Mouse (Mus musculus) liver, postnatal 0 days (tissue): ENCODE results near the gene Olfr56. TPM values are rescaled to one million over a fixed set of nuclear protein-coding genes. Genes with fewer than 3 reads are reported as not detected.
A peak's percentile ranks its signal among the peaks of the same experiment; 100 is the strongest.
"Not testable (repeated sequence)": the region's sequence is repeated elsewhere in the genome, so short reads cannot be mapped to it uniquely, and the experiment has no call there.

Experiments used
- ATAC-seq: fragments of 200-750 bp; cut with Nextera tagmentation; 2 replicates; pipeline ENCODE4 v1.8.0; 2017; ENCODE audit warnings: mild to moderate bottlenecking, moderate library complexity
- DNase-seq: peaks from one replicate; pipeline ENCODE4 v3.0.0-alpha.2; 2016
- H3K27ac ChIP-seq: fragments of 300-500 bp; sonication (generic); 2 replicates; pipeline ENCODE4 v1.5.1; 2014; ENCODE audit warnings: antibody characterized with exemption, moderate library complexity, mild to moderate bottlenecking, low read depth
- H3K27me3 ChIP-seq: fragments of 300-500 bp; sonication (generic); 2 replicates; pipeline ENCODE4 v1.6.1; 2014; ENCODE audit warnings: low read length, control low read depth, mixed read lengths; ENCODE audit not compliant: insufficient read depth
- H3K36me3 ChIP-seq: fragments of 300-500 bp; sonication (generic); replicated peaks from 2 replicates; pipeline ENCODE4 v1.6.1; 2014; ENCODE audit warnings: mild to moderate bottlenecking, control low read depth, low read length, moderate library complexity, mixed read lengths; ENCODE audit not compliant: insufficient read depth
- H3K4me1 ChIP-seq: fragments of 300-500 bp; sonication (generic); 2 replicates; pipeline ENCODE4 v1.6.1; 2014; ENCODE audit warnings: antibody characterized with exemption, mild to moderate bottlenecking, control low read depth; ENCODE audit not compliant: insufficient read depth
- H3K4me2 ChIP-seq: fragments of 300-500 bp; sonication (generic); 2 replicates; pipeline ENCODE4 v1.6.1; 2014; ENCODE audit warnings: low read depth, mild to moderate bottlenecking, low read length, moderate library complexity, mixed read lengths
- H3K4me3 ChIP-seq: fragments of 300-500 bp; sonication (generic); 2 replicates; pipeline ENCODE4 v1.5.1; 2014; ENCODE audit warnings: low read depth, low read length
- H3K9ac ChIP-seq: fragments of 300-500 bp; sonication (generic); replicated peaks from 2 replicates; pipeline ENCODE4 v1.6.1; 2014; ENCODE audit warnings: mild to moderate bottlenecking, moderate library complexity
- H3K9me3 ChIP-seq: fragments of 300-500 bp; sonication (generic); 2 replicates; pipeline ENCODE4 v1.6.1; 2016; ENCODE audit warnings: mild to moderate bottlenecking, control low read depth, low read length, mixed read lengths
- WGBS: fragments of 180-500 bp; shearing (Covaris S2); extraction: QIAGEN DNeasy Blood & Tissue Kit; methylation state at CpG from one replicate; pipeline ENCODE4 v1.1.7; 2014; ENCODE audit not compliant: insufficient replicate concordance; 5-methylcytosine and 5-hydroxymethylcytosine counted together
- polyA plus RNA-seq: library from polyadenylated mRNA; unstranded; fragments of >200 nt; fragmentation: Nextera tagmentation; extraction: Ambion mirVana; gene quantifications from 2 replicates; pipeline ENCODE4 v1.2.1, GENCODE M21; 2015

The Olfr56 gene
- 0.16 and 0.17 TPM in 2 replicates for polyA plus RNA-seq

- not testable (repeated sequence) for DNase-seq, H3K4me1 ChIP-seq, H3K27ac ChIP-seq, H3K27me3 ChIP-seq, H3K36me3 ChIP-seq, H3K4me2 ChIP-seq, H3K9me3 ChIP-seq, H3K9ac ChIP-seq, H3K4me3 ChIP-seq
- ATAC-seq: peak; percentile 53
- no CpG with 5 or more reads among the region's 1 CpGs for WGBS
Measured at GRCm38 (mm10) chr11:48978240-48978939, at the start of gene Olfr56. Olfr56 (plus strand) TSS chr11:48978889.

- H3K4me1 ChIP-seq, H3K36me3 ChIP-seq, H3K4me3 ChIP-seq, DNase-seq, H3K9ac ChIP-seq, H3K4me2 ChIP-seq, ATAC-seq, H3K27me3 ChIP-seq, H3K27ac ChIP-seq, H3K9me3 ChIP-seq: not testable (repeated sequence)
- WGBS: 43% methylated on average over 1 of the region's 1 CpGs
Measured at GRCm38 (mm10) chr11:48933422-48933821, 45.3 kb upstream of the Olfr56 start.

- not testable (repeated sequence) for DNase-seq, H3K4me3 ChIP-seq, H3K9ac ChIP-seq, H3K4me1 ChIP-seq, H3K4me2 ChIP-seq, H3K27me3 ChIP-seq, ATAC-seq, H3K9me3 ChIP-seq, H3K27ac ChIP-seq, H3K36me3 ChIP-seq
- WGBS: 9% methylated on average over 1 of the region's 1 CpGs
Measured at GRCm38 (mm10) chr11:48933923-48934322, 44.8 kb upstream of the Olfr56 start.

- not testable (repeated sequence) for H3K9ac ChIP-seq, DNase-seq, H3K4me3 ChIP-seq, H3K4me2 ChIP-seq, H3K4me1 ChIP-seq, H3K27ac ChIP-seq, H3K36me3 ChIP-seq, H3K9me3 ChIP-seq, H3K27me3 ChIP-seq
- WGBS: no CpG with 5 or more reads among the region's 3 CpGs
- ATAC-seq: 0 out of 2 replicates have a peak, but pooled peaks have one; percentile 36
Measured at GRCm38 (mm10) chr11:48935291-48935690, 43.4 kb upstream of the Olfr56 start.

- H3K36me3 ChIP-seq, DNase-seq, H3K4me3 ChIP-seq, H3K4me1 ChIP-seq, H3K27me3 ChIP-seq, H3K9me3 ChIP-seq, H3K4me2 ChIP-seq, ATAC-seq, H3K27ac ChIP-seq, H3K9ac ChIP-seq: not testable (repeated sequence)
Measured at GRCm38 (mm10) chr11:48939286-48939685, 39.4 kb upstream of the Olfr56 start.

GRCm38 (mm10) chr11:48946090-48946489 lies 32.6 kb upstream of the Olfr56 start, which contains the start of gene Psme2b:
Psme2b (minus strand) TSS chr11:48946190.
- 88% methylated on average over 6 of the region's 6 CpGs for WGBS
- not testable (repeated sequence) for H3K9ac ChIP-seq, DNase-seq, ATAC-seq, H3K4me3 ChIP-seq, H3K27me3 ChIP-seq, H3K27ac ChIP-seq, H3K9me3 ChIP-seq, H3K36me3 ChIP-seq, H3K4me1 ChIP-seq, H3K4me2 ChIP-seq

GRCm38 (mm10) chr11:48974686-48975085 lies 4.0 kb upstream of the Olfr56 start:
- not testable (repeated sequence) for H3K36me3 ChIP-seq, H3K9me3 ChIP-seq, H3K4me2 ChIP-seq, H3K4me1 ChIP-seq, H3K4me3 ChIP-seq, DNase-seq, H3K27ac ChIP-seq, H3K9ac ChIP-seq, ATAC-seq, H3K27me3 ChIP-seq
- WGBS: no CpG with 5 or more reads among the region's 1 CpGs

- not testable (repeated sequence) for H3K36me3 ChIP-seq, H3K4me3 ChIP-seq, H3K27ac ChIP-seq, H3K9ac ChIP-seq, H3K9me3 ChIP-seq, H3K4me1 ChIP-seq, H3K4me2 ChIP-seq, H3K27me3 ChIP-seq, DNase-seq
- WGBS: no CpG with 5 or more reads among the region's 3 CpGs
- peak; percentile 64 for ATAC-seq
Measured at GRCm38 (mm10) chr11:48979251-48979650, 562 bp downstream of the Olfr56 start, which contains the start of gene 9930111J21Rik1. 9930111J21Rik1 (minus strand) TSS chr11:48979398.

- not testable (repeated sequence) for H3K27ac ChIP-seq, ATAC-seq, H3K4me1 ChIP-seq, H3K36me3 ChIP-seq, H3K4me2 ChIP-seq, H3K4me3 ChIP-seq, H3K9ac ChIP-seq, H3K27me3 ChIP-seq, DNase-seq, H3K9me3 ChIP-seq
- WGBS: no CpG with 5 or more reads among the region's 5 CpGs
Measured at GRCm38 (mm10) chr11:48980052-48980451, 1.4 kb downstream of the Olfr56 start.

- ATAC-seq, H3K36me3 ChIP-seq, H3K4me3 ChIP-seq, H3K9ac ChIP-seq, H3K4me2 ChIP-seq, H3K9me3 ChIP-seq, H3K27ac ChIP-seq, DNase-seq, H3K4me1 ChIP-seq, H3K27me3 ChIP-seq: not testable (repeated sequence)
- no CpG with 5 or more reads among the region's 3 CpGs for WGBS
Measured at GRCm38 (mm10) chr11:48982848-48983247, 4.2 kb downstream of the Olfr56 start.
